Mouse (Mus musculus): ENCODE results near the gene Gm39566. TPM values are rescaled to one million over a fixed set of nuclear protein-coding genes. Genes with fewer than 3 reads are reported as not detected.
A peak's percentile ranks its signal among the peaks of the same experiment; 100 is the strongest.

Gm39566 gene
- polyA plus RNA-seq, 1 experiment from 2014 or later = not detected

DNA sequence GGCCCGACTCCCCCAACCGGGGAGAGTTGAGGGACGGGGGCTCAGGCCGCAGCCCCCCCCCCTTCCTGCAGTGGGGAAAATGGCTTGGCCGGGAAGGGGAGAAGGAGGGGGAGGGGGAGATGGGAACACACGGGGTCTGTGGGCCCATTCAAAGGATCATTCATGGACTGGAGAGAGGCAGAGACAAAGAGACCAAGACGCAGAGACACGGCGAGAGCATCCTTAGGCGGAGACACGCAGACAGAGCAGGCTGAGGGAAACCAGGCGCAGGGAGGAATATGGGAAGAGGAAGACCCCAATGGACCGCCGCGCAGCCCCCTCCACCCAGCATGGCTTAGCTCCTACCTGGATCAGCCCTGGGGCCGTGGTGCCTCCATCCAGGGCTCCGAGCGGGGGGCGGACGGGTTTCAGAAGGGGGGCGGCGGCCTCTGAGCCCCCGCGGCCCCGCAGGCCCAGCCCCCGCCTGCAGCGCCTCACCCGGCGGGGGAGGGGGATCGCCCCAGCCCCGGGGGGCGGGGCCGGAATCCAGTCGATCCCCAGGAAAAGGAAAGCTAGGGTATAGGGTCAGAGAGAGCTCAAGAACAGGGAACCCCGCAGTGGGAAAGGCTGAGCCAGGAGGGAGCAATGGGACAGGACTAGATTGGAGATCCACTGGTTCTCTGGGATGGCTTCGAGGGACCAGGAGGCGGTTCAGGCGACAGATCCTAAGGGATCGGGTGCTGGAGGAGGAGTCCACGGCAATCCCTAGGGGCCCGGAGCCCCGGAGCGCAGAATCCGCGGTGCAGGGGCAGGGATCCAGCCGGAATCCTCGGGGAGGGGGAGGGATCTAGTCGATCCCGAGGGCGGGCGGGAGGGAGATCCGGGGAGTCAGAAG, 21.8 kb upstream of the Gm39566 start:
- peaks cover 30% of the 10 kb centered on the region for H3K4me1 ChIP-seq (replicated peaks; ENCODE audit: control insufficient read depth, insufficient read depth, low read length)
- no peaks in the 10 kb centered on the region; the same call in 1 of the 2 replicates for H3K27me3 ChIP-seq (ENCODE audit: control insufficient read depth, insufficient read depth, low read length)
- WGBS = under 1% methylated on average over 50 of the region's 52 CpGs

GRCm38 (mm10) chr11:69835966-69836335, 20.9 kb upstream of the Gm39566 start:
- peak overlapping the region; percentile 73 for H3K4me3 ChIP-seq (ENCODE audit: low read depth, low read length)
- 0% methylated on average over 4 of the region's 4 CpGs for WGBS
- peaks cover 30% of the 10 kb centered on the region for H3K4me1 ChIP-seq (replicated peaks; ENCODE audit: control insufficient read depth, insufficient read depth, low read length)
- peak overlapping the region; percentile 89; the same call in 1 of the 2 replicates for H3K9ac ChIP-seq (ENCODE audit: low read length)
- DNase-seq (ENCODE audit: low spot score) = no peak
- no peaks in the 10 kb centered on the region for H3K36me3 ChIP-seq (ENCODE audit: control insufficient read depth, insufficient read depth, low read length)
- H3K4me2 ChIP-seq (ENCODE audit: low read depth, low read length, severe bottlenecking) = peak overlapping the region; percentile 92
- H3K27me3 ChIP-seq (ENCODE audit: control insufficient read depth, insufficient read depth, low read length) = no peaks in the 10 kb centered on the region; the same call in 1 of the 2 replicates
- no peak for ATAC-seq (replicated peaks; ENCODE audit: low FRiP score)
- no peaks in the 10 kb centered on the region for H3K9me3 ChIP-seq (ENCODE audit: control insufficient read depth, low read length)
- no peak overlapping the region for H3K27ac ChIP-seq (ENCODE audit: low read depth, low read length)

More for the DNA sequence above, 21.8 kb upstream of the Gm39566 start:
- Histone ChIP-seq H3K4me2 (ENCODE audit: low read depth, low read length, severe bottlenecking) (peak overlapping the region; percentile 92), H3K27ac (ENCODE audit: low read depth, low read length) (peak overlapping the region; percentile 83), H3K36me3 (ENCODE audit: control insufficient read depth, insufficient read depth, low read length) (no peaks in the 10 kb centered on the region), H3K4me3 (ENCODE audit: low read depth, low read length) (peak overlapping the region; percentile 73), H3K9ac (ENCODE audit: low read length) (peak overlapping the region; percentile 89), H3K9me3 (ENCODE audit: control insufficient read depth, low read length) (no peaks in the 10 kb centered on the region)
- ATAC-seq (replicated peaks; ENCODE audit: low FRiP score) = peak; percentile 2; the same call in 1 of the 2 replicates
- DNase-seq (ENCODE audit: low spot score) = peak; percentile 76

- ATAC-seq (replicated peaks; ENCODE audit: low FRiP score) = no peak
- H3K27ac ChIP-seq (ENCODE audit: low read depth, low read length) = no peak overlapping the region
- DNase-seq (ENCODE audit: low spot score) = peak; percentile 71
- no peaks in the 10 kb centered on the region for H3K9me3 ChIP-seq (ENCODE audit: control insufficient read depth, low read length)
- no peaks in the 10 kb centered on the region; the same call in 1 of the 2 replicates for H3K27me3 ChIP-seq (ENCODE audit: control insufficient read depth, insufficient read depth, low read length)
- H3K9ac ChIP-seq (ENCODE audit: low read length) = peak overlapping the region; percentile 89
- H3K36me3 ChIP-seq (ENCODE audit: control insufficient read depth, insufficient read depth, low read length) = no peaks in the 10 kb centered on the region
- peaks cover 30% of the 10 kb centered on the region for H3K4me1 ChIP-seq (replicated peaks; ENCODE audit: control insufficient read depth, insufficient read depth, low read length)
- 4% methylated on average over 9 of the region's 9 CpGs for WGBS
- H3K4me2 ChIP-seq (ENCODE audit: low read depth, low read length, severe bottlenecking) = peak overlapping the region; percentile 92
- H3K4me3 ChIP-seq (ENCODE audit: low read depth, low read length) = peak overlapping the region; percentile 73
Measured at GRCm38 (mm10) chr11:69835326-69835965, 20.3 kb upstream of the Gm39566 start.

- Histone ChIP-seq H3K4me2 (ENCODE audit: low read depth, low read length, severe bottlenecking) (peak overlapping the region; percentile 92), H3K4me3 (ENCODE audit: low read depth, low read length) (peak overlapping the region; percentile 73), H3K4me1 (replicated peaks; ENCODE audit: control insufficient read depth, insufficient read depth, low read length) (peaks cover 30% of the 10 kb centered on the region), H3K9ac (ENCODE audit: low read length) (peak overlapping the region; percentile 65), H3K27me3 (ENCODE audit: control insufficient read depth, insufficient read depth, low read length) (no peaks in the 10 kb centered on the region; the same call in 1 of the 2 replicates), H3K36me3 (ENCODE audit: control insufficient read depth, insufficient read depth, low read length) (no peaks in the 10 kb centered on the region), H3K9me3 (ENCODE audit: control insufficient read depth, low read length) (no peaks in the 10 kb centered on the region), H3K27ac (ENCODE audit: low read depth, low read length) (no peak overlapping the region)
- DNase-seq (ENCODE audit: low spot score) (peak; percentile 70), ATAC-seq (replicated peaks; ENCODE audit: low FRiP score) (no peak)
- 6% methylated on average over 47 of the region's 48 CpGs for WGBS
Measured at GRCm38 (mm10) chr11:69834001-69834549, 19.0 kb upstream of the Gm39566 start.

GRCm38 (mm10) chr11:69833554-69833953, 18.5 kb upstream of the Gm39566 start:
- Histone ChIP-seq H3K4me2 (ENCODE audit: low read depth, low read length, severe bottlenecking) (peak overlapping the region; percentile 92; the same call in 1 of the 2 replicates), H3K4me3 (ENCODE audit: low read depth, low read length) (peak overlapping the region; percentile 73), H3K9me3 (ENCODE audit: control insufficient read depth, low read length) (no peaks in the 10 kb centered on the region), H3K4me1 (replicated peaks; ENCODE audit: control insufficient read depth, insufficient read depth, low read length) (peaks cover 30% of the 10 kb centered on the region), H3K27ac (ENCODE audit: low read depth, low read length) (no peak overlapping the region), H3K9ac (ENCODE audit: low read length) (peak overlapping the region; percentile 65), H3K27me3 (ENCODE audit: control insufficient read depth, insufficient read depth, low read length) (no peaks in the 10 kb centered on the region; the same call in 1 of the 2 replicates), H3K36me3 (ENCODE audit: control insufficient read depth, insufficient read depth, low read length) (no peaks in the 10 kb centered on the region)
- WGBS = 64% methylated on average over 8 of the region's 8 CpGs
- no peak for DNase-seq (ENCODE audit: low spot score)
- no peak for ATAC-seq (replicated peaks; ENCODE audit: low FRiP score)

DNA sequence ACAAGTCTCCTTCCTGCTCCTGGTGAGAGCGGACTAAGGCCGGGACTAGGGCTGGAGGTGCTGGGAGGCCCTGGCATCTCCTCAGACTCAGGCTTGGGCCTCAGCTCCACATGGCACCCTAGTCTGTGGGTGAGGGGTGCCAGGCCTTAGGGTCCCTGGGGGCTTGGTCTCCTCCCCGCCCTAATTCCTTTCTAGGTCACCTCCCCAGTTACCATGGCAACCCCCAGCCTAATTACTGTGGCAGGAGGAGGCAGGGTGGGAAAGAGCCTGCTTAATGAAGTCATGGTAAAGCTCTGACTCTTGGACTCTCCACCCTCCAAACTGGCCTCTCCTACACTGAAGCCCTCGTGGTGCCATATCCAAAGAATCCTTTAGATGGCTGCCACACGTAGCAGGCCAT, 13.7 kb upstream of the Gm39566 start:
- Histone ChIP-seq H3K9me3 (ENCODE audit: control insufficient read depth, low read length) (no peaks in the 10 kb centered on the region), H3K27ac (ENCODE audit: low read depth, low read length) (no peak overlapping the region), H3K4me2 (ENCODE audit: low read depth, low read length, severe bottlenecking) (no peak overlapping the region), H3K36me3 (ENCODE audit: control insufficient read depth, insufficient read depth, low read length) (peaks cover 15% of the 10 kb centered on the region), H3K9ac (ENCODE audit: low read length) (no peak overlapping the region), H3K4me3 (ENCODE audit: low read depth, low read length) (no peak overlapping the region), H3K27me3 (ENCODE audit: control insufficient read depth, insufficient read depth, low read length) (no peaks in the 10 kb centered on the region; the same call in 1 of the 2 replicates), H3K4me1 (replicated peaks; ENCODE audit: control insufficient read depth, insufficient read depth, low read length) (peaks cover 7% of the 10 kb centered on the region; the same call in 1 of the 2 replicates)
- DNase-seq (ENCODE audit: low spot score) (no peak), ATAC-seq (replicated peaks; ENCODE audit: low FRiP score) (no peak)
- WGBS = 69% methylated on average over 5 of the region's 5 CpGs

DNA sequence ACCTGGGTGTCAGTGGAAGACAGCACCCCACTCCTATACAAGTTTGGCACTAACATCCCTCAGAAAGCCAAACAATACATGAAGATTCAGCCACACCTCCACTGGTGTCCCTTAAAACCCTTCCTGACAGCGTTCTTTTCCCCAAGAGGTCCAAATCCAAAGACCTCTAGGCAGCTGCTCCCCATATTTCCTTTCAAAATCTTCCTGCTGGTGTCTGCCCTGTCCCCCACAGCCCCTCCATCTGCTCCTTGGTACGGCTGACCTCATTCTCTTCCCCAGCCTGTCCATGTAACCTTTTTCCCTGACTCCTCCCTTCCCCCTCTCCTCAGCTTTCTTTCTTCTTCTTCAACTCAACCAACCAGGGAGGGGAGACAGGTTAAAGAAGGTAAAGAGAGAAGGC, 8.4 kb upstream of the Gm39566 start:
- 78% methylated on average over 2 of the region's 2 CpGs for WGBS
- DNase-seq (ENCODE audit: low spot score) (no peak), ATAC-seq (replicated peaks; ENCODE audit: low FRiP score) (no peak)
- Histone ChIP-seq H3K4me2 (ENCODE audit: low read depth, low read length, severe bottlenecking) (no peak overlapping the region), H3K4me3 (ENCODE audit: low read depth, low read length) (no peak overlapping the region), H3K4me1 (replicated peaks; ENCODE audit: control insufficient read depth, insufficient read depth, low read length) (no peaks in the 10 kb centered on the region), H3K9ac (ENCODE audit: low read length) (no peak overlapping the region), H3K27ac (ENCODE audit: low read depth, low read length) (no peak overlapping the region), H3K36me3 (ENCODE audit: control insufficient read depth, insufficient read depth, low read length) (peaks cover 15% of the 10 kb centered on the region), H3K27me3 (ENCODE audit: control insufficient read depth, insufficient read depth, low read length) (no peaks in the 10 kb centered on the region), H3K9me3 (ENCODE audit: control insufficient read depth, low read length) (no peaks in the 10 kb centered on the region)

DNA sequence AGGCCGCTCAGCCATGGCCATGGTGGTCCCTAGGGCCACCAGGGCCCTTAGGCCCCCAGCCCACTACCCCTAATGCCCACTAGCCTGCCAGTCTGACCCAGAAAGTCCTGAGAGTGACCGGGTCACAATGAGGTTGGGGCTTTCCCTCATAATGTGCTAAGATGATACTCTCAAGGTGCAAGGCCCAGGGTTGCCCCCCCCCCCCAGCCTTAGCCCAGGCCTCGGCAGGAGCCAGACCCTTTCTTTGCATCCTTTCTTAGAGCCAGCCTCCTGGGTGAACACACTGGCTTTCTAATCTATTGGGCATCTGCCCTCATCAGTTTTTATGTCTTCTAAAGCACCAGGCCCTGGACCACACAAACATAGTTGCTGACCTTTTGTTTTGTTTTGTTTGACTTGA, 7.0 kb upstream of the Gm39566 start, which contains the start of gene Spem1:
TSS of gene Spem1 (minus strand) at position 101 of the 400 bp plus-strand sequence.
- DNase-seq (ENCODE audit: low spot score) = no peak
- H3K4me1 ChIP-seq (replicated peaks; ENCODE audit: control insufficient read depth, insufficient read depth, low read length) = no peaks in the 10 kb centered on the region
- H3K4me3 ChIP-seq (ENCODE audit: low read depth, low read length) = no peak within 1 kb of the TSS
- H3K9me3 ChIP-seq (ENCODE audit: control insufficient read depth, low read length) = 0 out of 2 replicates have a peak, but pooled peaks cover 2% of the 10 kb centered on the region
- H3K27me3 ChIP-seq (ENCODE audit: control insufficient read depth, insufficient read depth, low read length) = no peaks in the 10 kb centered on the region
- ATAC-seq (replicated peaks; ENCODE audit: low FRiP score) = no peak
- H3K4me2 ChIP-seq (ENCODE audit: low read depth, low read length, severe bottlenecking) = no peak within 1 kb of the TSS
- no peak within 1 kb of the TSS for H3K27ac ChIP-seq (ENCODE audit: low read depth, low read length)
- peaks cover 13% of the 10 kb centered on the region for H3K36me3 ChIP-seq (ENCODE audit: control insufficient read depth, insufficient read depth, low read length)
- no peak within 1 kb of the TSS for H3K9ac ChIP-seq (ENCODE audit: low read length)
- 87% methylated on average over 3 of the region's 3 CpGs for WGBS

Data from forebrain, embryonic 11.5 days (tissue).